Mouse (Mus musculus) kidney, postnatal 0 days (tissue): Measurements from ENCODE around the gene Ssbp3. TPM values are rescaled to one million over a fixed set of nuclear protein-coding genes. Genes with fewer than 3 reads are reported as not detected.
A peak's percentile ranks its signal among the peaks of the same experiment; 100 is the strongest.

Experiments used
- ATAC-seq: fragments of 200-750 bp; cut with Nextera tagmentation; replicated peaks from 2 replicates; pipeline ENCODE4 v1.8.0; 2017; ENCODE audit warnings: low read depth, moderate number of reproducible peaks, moderate TSS enrichment, moderate library complexity; ENCODE audit not compliant: low FRiP score
- DNase-seq: peaks from one replicate; pipeline ENCODE4 v3.0.0-alpha.2; 2016; ENCODE audit warnings: low spot score
- H3K27ac ChIP-seq: fragments of 300-500 bp; sonication (generic); 2 replicates; pipeline ENCODE4 v1.5.1; 2014; ENCODE audit warnings: mild to moderate bottlenecking
- H3K27me3 ChIP-seq: fragments of 300-500 bp; sonication (generic); 2 replicates; pipeline ENCODE4 v1.6.1; 2014; ENCODE audit warnings: low read length, mixed read lengths; ENCODE audit not compliant: insufficient read depth
- H3K36me3 ChIP-seq: fragments of 300-500 bp; sonication (generic); 2 replicates; pipeline ENCODE4 v1.6.1; 2014; ENCODE audit warnings: low read length, mixed read lengths; ENCODE audit not compliant: insufficient read depth
- H3K4me1 ChIP-seq: fragments of 300-500 bp; sonication (generic); replicated peaks from 2 replicates; pipeline ENCODE4 v1.6.1; 2014; ENCODE audit warnings: antibody characterized with exemption, low read length, mixed read lengths; ENCODE audit not compliant: insufficient read depth
- H3K4me2 ChIP-seq: fragments of 300-500 bp; sonication (generic); 2 replicates; pipeline ENCODE4 v1.6.1; 2014; ENCODE audit warnings: mild to moderate bottlenecking, low read length, moderate library complexity, mixed read lengths
- H3K4me3 ChIP-seq: fragments of 300-500 bp; sonication (generic); replicated peaks from 2 replicates; pipeline ENCODE4 v1.5.1; 2014; ENCODE audit warnings: low read depth, low read length
- H3K9ac ChIP-seq: fragments of 300-500 bp; sonication (generic); 2 replicates; pipeline ENCODE4 v1.6.1; 2014; ENCODE audit warnings: low read depth, low read length
- H3K9me3 ChIP-seq: fragments of 300-500 bp; sonication (generic); replicated peaks from 2 replicates; pipeline ENCODE4 v1.6.1; 2016; ENCODE audit warnings: low read length, inconsistent platforms, mixed read lengths
- CTCF ChIP-seq: IDR thresholded peaks from 2 replicates; pipeline ENCODE4 v1.5.1; 2016; ENCODE audit warnings: antibody characterized with exemption, low read depth, mild to moderate bottlenecking, moderate library complexity
- WGBS: fragments of 180-500 bp; shearing (Covaris S2); extraction: QIAGEN DNeasy Blood & Tissue Kit; methylation state at CpG from one replicate; pipeline ENCODE4 v1.1.7; 2014; 5-methylcytosine and 5-hydroxymethylcytosine counted together
- polyA plus RNA-seq: library from polyadenylated mRNA; unstranded; fragments of >200 nt; fragmentation: Nextera tagmentation; extraction: Ambion mirVana; gene quantifications from 2 replicates; pipeline ENCODE4 v1.2.1, GENCODE M21; 2015

The Ssbp3 gene
- polyA plus RNA-seq, 1 experiment from 2014 or later, result 68.3 TPM

DNA sequence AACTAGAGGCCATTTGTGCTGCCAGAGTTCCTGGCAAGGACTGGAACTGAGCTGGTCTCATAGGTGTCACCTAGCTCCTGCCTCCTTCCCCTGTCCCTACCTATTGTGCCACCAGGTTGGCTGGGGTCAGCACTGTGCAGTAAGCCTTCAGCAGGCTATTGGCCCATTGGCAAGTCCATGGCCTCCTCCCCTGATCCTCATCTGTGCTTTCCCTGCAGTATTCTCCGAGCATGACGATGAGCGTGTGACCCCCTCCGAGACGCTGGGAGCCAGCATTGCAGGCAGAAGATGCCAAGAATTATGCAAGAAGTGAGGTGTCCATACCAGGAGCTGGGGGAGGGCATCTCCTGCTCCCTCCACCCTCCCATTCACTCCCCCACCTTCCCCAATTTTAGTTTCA, 137.3 kb downstream of the Ssbp3 start:
- no peak for DNase-seq
- WGBS, result 77% methylated on average over 5 of the region's 5 CpGs

DNA sequence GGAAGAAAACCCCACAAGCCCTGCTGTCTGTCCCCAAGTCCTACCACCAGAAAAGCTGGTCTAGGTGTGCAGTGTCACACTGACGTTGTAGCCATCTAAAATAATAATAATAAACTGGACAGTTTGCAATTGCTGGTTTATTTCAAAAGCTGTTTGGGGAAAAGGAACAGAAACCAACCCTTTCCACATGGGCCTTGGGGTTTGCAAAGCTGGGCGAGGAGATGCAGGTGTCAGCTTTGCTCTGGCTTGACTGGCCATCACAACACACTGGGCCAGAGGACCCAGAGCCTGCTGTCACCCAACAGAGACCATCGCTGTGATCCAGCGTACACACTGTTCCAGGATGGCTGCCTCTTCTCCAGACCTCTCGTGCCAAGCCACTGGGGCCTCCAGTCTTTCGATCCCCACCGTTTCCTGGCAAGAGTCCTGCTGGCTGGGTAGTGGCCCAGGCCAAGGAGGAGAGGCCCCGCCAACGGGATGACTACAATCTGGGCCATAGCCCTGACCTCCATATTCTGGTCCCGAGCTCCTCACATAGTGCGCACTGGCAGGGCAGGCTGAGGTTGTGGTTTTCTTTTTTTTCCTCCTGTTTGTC, 138.2 kb downstream of the Ssbp3 start:
- DNase-seq, result no peak
- Histone ChIP-seq H3K9me3 (no peaks in the 10 kb centered on the region), H3K4me3 (no peak overlapping the region)

More for the DNA sequence above, 137.3 kb downstream of the Ssbp3 start:
- TF ChIP-seq CTCF, result no peak
- H3K9ac ChIP-seq, result no peak overlapping the region
- H3K27me3 ChIP-seq, result no peaks in the 10 kb centered on the region
- no peaks in the 10 kb centered on the region for H3K4me1 ChIP-seq
- no peak overlapping the region for H3K27ac ChIP-seq
- H3K4me3 ChIP-seq, result no peak overlapping the region
- H3K4me2 ChIP-seq, result no peak overlapping the region
- ATAC-seq, result no peak
- peaks cover 39% of the 10 kb centered on the region for H3K36me3 ChIP-seq
- H3K9me3 ChIP-seq, result no peaks in the 10 kb centered on the region

DNA sequence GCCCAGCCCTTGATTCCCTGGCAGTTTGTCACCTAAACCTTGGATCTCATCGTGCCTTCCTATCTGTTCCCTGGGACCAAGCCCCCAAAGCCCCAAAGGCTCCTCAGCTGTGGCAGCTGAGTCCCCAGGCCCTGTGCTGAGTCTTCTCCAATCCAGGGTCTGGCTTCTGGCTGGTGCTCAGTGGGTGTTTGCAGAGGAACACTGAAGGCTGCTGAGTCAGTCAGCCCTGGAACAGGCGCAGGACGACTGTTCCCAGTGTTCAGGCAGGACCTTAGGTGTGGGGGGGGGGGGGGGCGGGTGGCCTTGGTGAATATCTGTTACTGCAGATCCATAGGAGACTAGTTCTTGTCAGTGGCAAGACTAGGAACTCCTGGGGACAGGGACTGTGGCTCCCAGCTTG, 141.4 kb downstream of the Ssbp3 start:
- Histone ChIP-seq H3K9me3 (no peaks in the 10 kb centered on the region), H3K4me3 (no peak overlapping the region), H3K27ac (no peak overlapping the region), H3K36me3 (peaks cover 25% of the 10 kb centered on the region; the same call in 1 of the 2 replicates), H3K27me3 (no peaks in the 10 kb centered on the region), H3K4me1 (no peaks in the 10 kb centered on the region), H3K9ac (no peak overlapping the region), H3K4me2 (no peak overlapping the region)
- no peak for TF ChIP-seq CTCF
- ATAC-seq (no peak), DNase-seq (no peak)
- WGBS, result 60% methylated on average over 4 of the region's 4 CpGs

More for the DNA sequence above, 138.2 kb downstream of the Ssbp3 start:
- no peak overlapping the region for H3K9ac ChIP-seq
- no peak overlapping the region for H3K4me2 ChIP-seq
- no peak for ATAC-seq
- TF ChIP-seq CTCF, result no peak
- peaks cover 35% of the 10 kb centered on the region for H3K36me3 ChIP-seq
- H3K4me1 ChIP-seq, result no peaks in the 10 kb centered on the region
- WGBS, result 91% methylated on average over 11 of the region's 11 CpGs
- H3K27me3 ChIP-seq, result no peaks in the 10 kb centered on the region
- no peak overlapping the region for H3K27ac ChIP-seq

DNA sequence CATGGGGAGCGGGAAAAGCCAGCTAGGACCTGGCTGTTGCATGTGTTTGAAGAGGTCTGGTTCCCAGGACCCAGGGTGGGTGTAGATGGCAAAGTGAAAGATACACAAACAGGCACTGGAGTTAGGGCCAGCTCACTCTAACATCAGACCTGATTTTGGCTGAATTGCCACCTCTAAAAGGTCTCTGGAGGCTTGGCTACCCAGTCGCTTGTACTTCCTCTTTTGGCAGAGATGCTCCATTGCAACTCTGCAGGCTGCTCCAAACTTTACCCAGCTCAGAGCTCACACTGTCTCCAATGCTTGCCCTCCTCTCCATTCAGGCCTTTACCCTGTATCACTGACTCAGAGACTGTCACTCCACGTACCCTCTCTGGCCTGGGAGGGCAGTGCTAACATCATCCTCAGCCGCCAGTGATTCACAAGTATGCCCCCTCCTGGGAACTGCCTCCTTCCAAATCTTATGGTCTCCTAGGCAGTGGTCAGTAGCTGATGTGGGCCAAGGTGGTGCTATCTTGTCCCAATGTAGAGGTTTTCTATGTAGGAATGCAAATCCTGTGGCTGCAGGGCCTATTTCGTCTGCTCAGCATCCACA, 142.6 kb downstream of the Ssbp3 start:
- no peaks in the 10 kb centered on the region for H3K4me1 ChIP-seq
- peaks cover 24% of the 10 kb centered on the region; the same call in 1 of the 2 replicates for H3K36me3 ChIP-seq
- no peak overlapping the region for H3K4me2 ChIP-seq
- H3K9me3 ChIP-seq, result no peaks in the 10 kb centered on the region
- no peak for ATAC-seq
- H3K9ac ChIP-seq, result no peak overlapping the region
- no peak overlapping the region for H3K4me3 ChIP-seq
- DNase-seq, result no peak
- H3K27ac ChIP-seq, result no peak overlapping the region
- WGBS, result 64% methylated on average over 5 of the region's 5 CpGs
- no peak for TF ChIP-seq CTCF
- H3K27me3 ChIP-seq, result no peaks in the 10 kb centered on the region

DNA sequence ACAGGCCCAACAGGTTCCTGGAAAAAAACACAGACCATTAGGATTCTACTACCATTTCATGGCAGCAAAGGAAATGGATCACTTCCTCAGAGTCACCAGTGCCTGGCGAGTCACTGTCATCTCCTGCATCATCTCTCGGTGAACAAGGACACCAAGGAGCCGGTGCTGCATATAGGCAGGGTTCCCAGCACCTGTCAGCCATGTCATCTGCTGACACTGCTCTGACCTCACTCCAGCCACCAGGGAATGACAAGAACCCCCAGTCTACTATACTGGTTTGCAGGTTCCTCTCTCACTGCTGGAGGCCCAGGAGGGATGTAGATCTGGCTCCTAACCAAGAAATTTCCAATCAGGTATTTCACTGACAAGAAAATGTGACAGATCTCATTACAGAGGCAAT, 145.6 kb downstream of the Ssbp3 start:
- 80% methylated on average over 3 of the region's 3 CpGs for WGBS
- Histone ChIP-seq H3K4me1 (no peaks in the 10 kb centered on the region), H3K9me3 (no peaks in the 10 kb centered on the region), H3K9ac (no peak overlapping the region), H3K27ac (no peak overlapping the region), H3K27me3 (no peaks in the 10 kb centered on the region), H3K4me2 (no peak overlapping the region), H3K36me3 (peaks cover 44% of the 10 kb centered on the region), H3K4me3 (no peak overlapping the region)
- DNase-seq, result peak; percentile 21
- no peak for ATAC-seq
- TF ChIP-seq CTCF, result no peak

DNA sequence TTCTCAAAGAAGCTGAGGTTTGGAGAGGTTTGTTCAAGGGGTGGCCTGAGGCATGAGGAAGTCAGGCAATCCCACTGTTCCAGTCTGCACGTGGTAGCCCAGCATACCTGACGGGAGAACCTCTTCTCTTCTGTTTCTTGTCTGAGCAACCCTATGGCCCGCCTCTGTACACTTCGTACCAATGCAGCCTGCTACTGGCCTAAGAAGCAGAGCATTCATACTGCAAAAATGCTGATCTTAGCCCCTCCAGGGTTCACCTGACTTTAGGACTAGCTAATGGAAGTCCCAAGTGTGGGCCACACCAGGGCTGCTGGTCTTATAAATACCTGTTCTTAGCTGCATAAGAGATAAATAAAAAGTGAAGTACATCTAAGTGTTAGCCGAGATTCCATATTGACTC, 147.8 kb downstream of the Ssbp3 start:
- no peak overlapping the region for H3K9ac ChIP-seq
- no peak overlapping the region for H3K4me3 ChIP-seq
- H3K36me3 ChIP-seq, result peaks cover 61% of the 10 kb centered on the region
- WGBS, result 88% methylated on average over 5 of the region's 5 CpGs
- no peaks in the 10 kb centered on the region for H3K9me3 ChIP-seq
- no peak overlapping the region for H3K27ac ChIP-seq
- H3K4me2 ChIP-seq, result no peak overlapping the region
- DNase-seq (no peak), ATAC-seq (no peak)
- TF ChIP-seq CTCF, result no peak
- no peaks in the 10 kb centered on the region for H3K4me1 ChIP-seq
- no peaks in the 10 kb centered on the region for H3K27me3 ChIP-seq
